Mouse (Mus musculus): ENCODE data around the gene Zfp768. TPM values are rescaled to one million over a fixed set of nuclear protein-coding genes. Genes with fewer than 3 reads are reported as not detected.
A peak's percentile ranks its signal among the peaks of the same experiment; 100 is the strongest.

Gene Zfp768
- polyA plus RNA-seq (2012; rRNA removed) (38.4 and 51.9 TPM in 2 replicates), polyA plus RNA-seq (2014; fragmentation: Nextera tagmentation; extraction: Ambion mirVana) (5.5 and 5.9 TPM in 2 replicates)

DNA sequence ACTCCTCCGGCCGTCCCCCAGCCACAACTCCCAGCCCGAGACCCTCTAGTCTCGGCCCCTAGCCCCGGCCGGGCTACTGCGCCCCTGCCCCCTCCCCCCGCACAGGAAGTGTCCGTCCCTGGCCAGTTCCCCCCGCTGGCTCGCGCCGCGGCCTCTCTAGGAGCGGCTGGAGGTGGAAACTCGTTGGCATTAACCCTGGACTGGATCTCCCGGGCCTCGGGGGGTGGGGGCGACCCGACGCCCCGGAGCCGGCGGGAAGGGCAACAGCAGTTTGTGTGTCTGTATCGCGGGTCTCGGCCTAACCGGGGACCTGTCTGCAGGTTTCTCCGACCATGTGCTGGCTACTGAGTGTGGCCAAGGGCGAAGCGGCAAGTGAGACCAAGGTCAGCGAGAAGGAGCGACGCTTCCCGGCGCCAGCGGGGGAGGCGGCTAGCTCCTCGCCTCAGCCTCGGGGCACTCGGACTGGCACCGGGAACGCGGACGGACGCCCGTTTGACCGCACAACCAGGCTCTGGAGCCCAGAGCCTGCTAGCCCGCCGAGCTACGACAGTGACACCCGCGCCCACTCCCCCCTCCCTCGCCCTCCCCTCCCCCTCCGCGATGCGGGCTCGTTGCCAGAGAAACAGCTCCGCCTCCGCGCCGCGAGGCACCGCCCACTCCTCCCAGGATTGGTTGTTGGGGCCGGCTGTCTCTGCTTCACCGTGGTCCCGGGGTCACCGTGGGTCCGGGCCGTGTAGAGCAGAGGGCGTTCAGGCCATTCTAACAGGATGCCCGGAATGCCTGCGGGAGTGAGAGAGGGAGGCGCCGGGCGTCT is at the start of gene Zfp768:
Gene Zfp768 (minus strand): TSS at position 78 of the 814 bp plus-strand sequence.
- DNase-seq (ENCODE audit: low spot score) (peak; percentile 86), ATAC-seq (ENCODE audit: low FRiP score, low read depth) (peak; percentile 93)
- Histone ChIP-seq H3K27ac (replicated peaks; ENCODE audit: low read depth, low read length) (peak within 1 kb of the TSS; percentile 83), H3K4me1 (ENCODE audit: control insufficient read depth, insufficient read depth, low read length) (peaks cover 8% of the 10 kb centered on the region), H3K4me3 (replicated peaks; ENCODE audit: low read length) (peak within 1 kb of the TSS; percentile 97), H3K4me2 (replicated peaks; ENCODE audit: low read depth, low read length, severe bottlenecking) (peak within 1 kb of the TSS; percentile 83), H3K27me3 (ENCODE audit: control insufficient read depth, insufficient read depth, low read length) (no peaks in the 10 kb centered on the region), H3K9me3 (ENCODE audit: control insufficient read depth, low read length) (no peaks in the 10 kb centered on the region), H3K36me3 (ENCODE audit: control insufficient read depth, insufficient read depth, low read length) (peaks cover 26% of the 10 kb centered on the region), H3K9ac (ENCODE audit: low read depth, low read length, severe bottlenecking) (peak within 1 kb of the TSS; percentile 91)
- TF ChIP-seq POLR2A (IDR thresholded peaks at IDR 0.05; ENCODE audit: borderline replicate concordance, extremely low read depth, insufficient read depth, insufficient read length): 0 out of 2 replicates have a peak, but pooled peaks have one; percentile 39
- WGBS: 0% methylated on average over 41 of the region's 76 CpGs

- Histone ChIP-seq H3K4me1 (ENCODE audit: control insufficient read depth, insufficient read depth, low read length) (peaks cover 4% of the 10 kb centered on the region), H3K27me3 (ENCODE audit: control insufficient read depth, insufficient read depth, low read length) (no peaks in the 10 kb centered on the region), H3K36me3 (ENCODE audit: control insufficient read depth, insufficient read depth, low read length) (peaks cover 7% of the 10 kb centered on the region), H3K27ac (replicated peaks; ENCODE audit: low read depth, low read length) (peak overlapping the region; percentile 86), H3K4me2 (replicated peaks; ENCODE audit: low read depth, low read length, severe bottlenecking) (peak overlapping the region; percentile 72), H3K9me3 (ENCODE audit: control insufficient read depth, low read length) (no peaks in the 10 kb centered on the region), H3K4me3 (replicated peaks; ENCODE audit: low read length) (peak overlapping the region; percentile 65), H3K9ac (ENCODE audit: low read depth, low read length, severe bottlenecking) (peak overlapping the region; percentile 72)
- ATAC-seq (ENCODE audit: low FRiP score, low read depth) (peak; percentile 14; the same call in 1 of the 2 replicates), DNase-seq (ENCODE audit: low spot score) (no peak)
- WGBS: 19% methylated on average over 7 of the region's 7 CpGs
- no peak for TF ChIP-seq POLR2A (IDR thresholded peaks at IDR 0.05; ENCODE audit: borderline replicate concordance, extremely low read depth, insufficient read depth, insufficient read length)
Measured at GRCm38 (mm10) chr7:127393944-127394333, 48.5 kb upstream of the Zfp768 start.

GRCm38 (mm10) chr7:127393157-127393943 is 48.0 kb upstream of the Zfp768 start, which contains the start of gene E430018J23Rik:
Gene E430018J23Rik, minus strand, starts transcription at chr7:127393629.
- WGBS: under 1% methylated on average over 41 of the region's 45 CpGs
- Histone ChIP-seq H3K9ac (ENCODE audit: low read depth, low read length, severe bottlenecking) (peak within 1 kb of the TSS; percentile 72), H3K36me3 (ENCODE audit: control insufficient read depth, insufficient read depth, low read length) (peaks cover 7% of the 10 kb centered on the region), H3K27ac (replicated peaks; ENCODE audit: low read depth, low read length) (peak within 1 kb of the TSS; percentile 86), H3K9me3 (ENCODE audit: control insufficient read depth, low read length) (no peaks in the 10 kb centered on the region), H3K4me3 (replicated peaks; ENCODE audit: low read length) (peak within 1 kb of the TSS; percentile 65), H3K27me3 (ENCODE audit: control insufficient read depth, insufficient read depth, low read length) (no peaks in the 10 kb centered on the region), H3K4me2 (replicated peaks; ENCODE audit: low read depth, low read length, severe bottlenecking) (peak within 1 kb of the TSS; percentile 72), H3K4me1 (ENCODE audit: control insufficient read depth, insufficient read depth, low read length) (peaks cover 4% of the 10 kb centered on the region)
- TF ChIP-seq POLR2A (IDR thresholded peaks at IDR 0.05; ENCODE audit: borderline replicate concordance, extremely low read depth, insufficient read depth, insufficient read length): peak; percentile 86; the same call in 1 of the 2 replicates
- DNase-seq (ENCODE audit: low spot score): peak; percentile 100
- ATAC-seq (ENCODE audit: low FRiP score, low read depth): peak; percentile 94

DNA sequence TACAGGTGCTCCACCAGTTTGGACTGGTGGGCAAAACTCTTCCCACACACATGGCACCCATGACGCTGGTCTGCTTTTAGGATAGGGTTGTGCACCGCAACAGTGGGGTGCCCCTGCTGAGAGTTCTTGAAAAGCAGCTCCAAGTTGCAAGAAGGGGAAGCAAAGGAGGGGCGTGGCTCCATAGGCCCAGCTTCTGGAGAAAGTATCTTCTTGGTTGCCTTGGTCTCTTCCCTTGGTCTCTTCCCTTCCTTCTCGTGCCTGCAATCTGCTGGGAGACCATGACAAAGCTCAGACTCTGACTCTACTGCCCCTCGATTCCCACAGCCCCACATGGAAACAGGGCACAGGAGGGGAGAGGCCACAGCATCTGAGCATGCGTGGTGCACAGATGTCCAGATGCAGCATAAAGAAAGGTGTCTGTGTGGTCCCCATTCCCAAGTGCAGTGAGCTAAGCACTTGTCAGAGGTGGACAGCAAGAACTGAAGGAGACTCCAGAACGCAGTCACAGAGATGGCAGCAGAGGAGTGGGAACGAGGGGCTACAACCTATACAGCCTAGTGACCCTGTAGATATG is 46.9 kb upstream of the Zfp768 start:
- no peak for TF ChIP-seq POLR2A (IDR thresholded peaks at IDR 0.05; ENCODE audit: borderline replicate concordance, extremely low read depth, insufficient read depth, insufficient read length)
- DNase-seq (ENCODE audit: low spot score) (no peak), ATAC-seq (ENCODE audit: low FRiP score, low read depth) (no peak)
- Histone ChIP-seq H3K27me3 (ENCODE audit: control insufficient read depth, insufficient read depth, low read length) (no peaks in the 10 kb centered on the region), H3K9ac (ENCODE audit: low read depth, low read length, severe bottlenecking) (peak overlapping the region; percentile 72; the same call in 1 of the 2 replicates), H3K9me3 (ENCODE audit: control insufficient read depth, low read length) (no peaks in the 10 kb centered on the region), H3K36me3 (ENCODE audit: control insufficient read depth, insufficient read depth, low read length) (peaks cover 7% of the 10 kb centered on the region), H3K4me3 (replicated peaks; ENCODE audit: low read length) (peak overlapping the region; percentile 65), H3K27ac (replicated peaks; ENCODE audit: low read depth, low read length) (no peak overlapping the region), H3K4me2 (replicated peaks; ENCODE audit: low read depth, low read length, severe bottlenecking) (peak overlapping the region; percentile 72), H3K4me1 (ENCODE audit: control insufficient read depth, insufficient read depth, low read length) (peaks cover 4% of the 10 kb centered on the region)
- WGBS: 83% methylated on average over 8 of the region's 8 CpGs

- Histone ChIP-seq H3K4me2 (replicated peaks; ENCODE audit: low read depth, low read length, severe bottlenecking) (no peak overlapping the region), H3K4me3 (replicated peaks; ENCODE audit: low read length) (no peak overlapping the region), H3K9ac (ENCODE audit: low read depth, low read length, severe bottlenecking) (no peak overlapping the region), H3K36me3 (ENCODE audit: control insufficient read depth, insufficient read depth, low read length) (peaks cover 7% of the 10 kb centered on the region), H3K27ac (replicated peaks; ENCODE audit: low read depth, low read length) (no peak overlapping the region), H3K4me1 (ENCODE audit: control insufficient read depth, insufficient read depth, low read length) (peaks cover 4% of the 10 kb centered on the region), H3K27me3 (ENCODE audit: control insufficient read depth, insufficient read depth, low read length) (no peaks in the 10 kb centered on the region), H3K9me3 (ENCODE audit: control insufficient read depth, low read length) (no peaks in the 10 kb centered on the region)
- WGBS: 97% methylated on average over 16 of the region's 16 CpGs
- no peak for TF ChIP-seq POLR2A (IDR thresholded peaks at IDR 0.05; ENCODE audit: borderline replicate concordance, extremely low read depth, insufficient read depth, insufficient read length)
- DNase-seq (ENCODE audit: low spot score) (no peak), ATAC-seq (ENCODE audit: low FRiP score, low read depth) (no peak)
Measured at GRCm38 (mm10) chr7:127391538-127391937, 46.1 kb upstream of the Zfp768 start.
